Mouse (Mus musculus) thymus, adult 2 months (tissue): Measurements from ENCODE around the gene Bcas3.

ENCODE experiments used
- CTCF ChIP-seq: fragments of 200-500 bp; IDR thresholded peaks from 2 replicates; pipeline ENCODE4 v1.5.1; 2012; ENCODE audit warnings: mild to moderate bottlenecking, control low read depth, low read length, moderate library complexity, borderline replicate concordance; ENCODE audit not compliant: control insufficient read depth, poor library complexity, insufficient read depth; ENCODE audit errors: extremely low read depth
- POLR2A ChIP-seq: fragments of 200-500 bp; IDR thresholded peaks from 2 replicates; pipeline ENCODE4 v1.6.1; 2012; ENCODE audit warnings: mild to moderate bottlenecking, low read length, control low read depth, moderate library complexity; ENCODE audit not compliant: control insufficient read depth, poor library complexity, insufficient read depth; ENCODE audit errors: extremely low read depth

- TF ChIP-seq CTCF (no peak), POLR2A (no peak)
Observed at GRCm38 (mm10) chr11:85825823-85826222, 472.9 kb downstream of the Bcas3 start.
